Mouse (Mus musculus): ENCODE data around the gene Syne1. TPM values are rescaled to one million over a fixed set of nuclear protein-coding genes. Genes with fewer than 3 reads are reported as not detected.

Gene Syne1
- total RNA-seq (2023) = 10 to 100 TPM; 14.6 to 17.8 TPM

DNA sequence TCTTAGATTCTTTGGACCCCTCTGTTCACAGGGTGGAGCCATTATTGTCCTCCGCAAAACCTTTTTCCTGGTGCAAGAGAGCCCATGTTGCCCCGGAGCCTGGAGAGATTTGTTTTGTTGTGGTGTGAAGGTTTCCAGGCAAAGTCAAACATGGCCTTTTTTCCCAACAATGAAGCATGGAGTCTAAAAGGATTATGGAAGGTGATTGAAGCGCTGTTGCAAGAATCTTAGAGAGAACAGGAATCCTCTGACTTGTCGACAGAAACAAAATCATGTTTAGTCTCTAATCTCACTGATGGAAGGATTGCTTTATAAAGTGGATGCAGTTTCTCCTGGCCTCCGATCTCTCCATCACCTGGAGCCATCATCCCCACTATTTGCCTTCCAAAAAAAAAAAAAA, at the start of gene Syne1:
Gene Syne1 (minus strand): TSS at position 101 of the 400 bp plus-strand sequence.

DNA sequence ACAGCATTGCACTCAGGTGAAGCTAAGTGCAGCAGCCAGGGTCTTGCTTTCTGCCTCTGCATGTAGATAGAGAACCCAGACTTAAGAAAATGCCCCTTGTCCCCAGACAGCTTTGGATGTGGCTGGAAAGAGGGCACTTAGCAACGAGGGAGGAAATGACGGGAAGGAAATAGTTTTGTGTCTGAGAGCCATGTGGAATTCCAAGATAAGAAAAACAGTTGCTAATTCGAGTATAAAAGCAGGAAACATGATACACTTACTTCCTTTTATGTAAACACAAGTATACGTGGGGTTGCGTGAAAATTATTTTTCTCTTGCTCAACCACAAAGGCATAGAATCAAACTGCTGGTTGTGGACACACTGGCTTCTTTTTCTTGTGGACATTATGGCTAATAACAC, 42.2 kb upstream of the Syne1 start, which contains the start of gene Myct1:
Gene Myct1 (plus strand): TSS at position 312 of the 400 bp plus-strand sequence.

DNA sequence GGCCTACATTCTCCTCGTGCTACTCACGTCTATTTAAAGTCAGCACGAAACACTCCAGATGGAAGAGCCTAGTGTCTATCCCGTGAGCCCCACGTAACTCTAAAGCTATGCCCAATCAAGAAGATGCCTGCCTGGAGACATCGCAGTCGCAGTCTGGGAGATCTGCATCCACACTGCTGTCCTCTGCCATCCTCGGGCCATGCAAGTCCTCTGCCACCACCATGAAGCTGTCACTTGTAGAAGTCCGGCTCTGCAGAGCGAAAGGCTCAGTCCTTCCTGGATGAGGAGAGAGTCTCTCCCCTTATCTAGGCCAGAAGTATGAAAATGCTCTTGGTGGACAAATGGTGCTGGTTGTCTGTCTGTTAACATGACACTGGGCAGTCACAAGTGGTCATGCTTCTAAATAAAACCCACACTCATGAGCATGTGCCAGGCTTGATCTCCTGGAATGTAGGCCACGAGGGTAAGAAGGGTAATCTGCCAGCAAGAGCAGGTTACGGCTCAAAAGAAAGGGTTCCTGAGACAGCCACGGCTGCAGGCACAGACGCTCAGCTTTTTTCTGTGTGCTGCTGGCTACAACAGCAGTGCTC, 482.5 kb downstream of the Syne1 start, which contains the start of gene Gm10097:
Gene Gm10097 (plus strand): TSS at position 517 of the 590 bp plus-strand sequence.

Other genes starting within 250 kb of the Syne1 start
- gene Myct1, start 42.3 kb upstream of the Syne1 start, total RNA-seq (2023) = not detected
- not detected for gene Vip, start 87.7 kb upstream of the Syne1 start, total RNA-seq (2023)

All from monocyte, adult 59 days (primary cell).